Mouse (Mus musculus) induced T-regulatory cell, adult 2 months (primary cell): ENCODE data around the gene Ap3d1.

Experiments used
- DNase-seq: peaks from one replicate; pipeline ENCODE4 v3.0.0-alpha.2; 2012; ENCODE audit warnings: low read depth

The Ap3d1 gene

DNA sequence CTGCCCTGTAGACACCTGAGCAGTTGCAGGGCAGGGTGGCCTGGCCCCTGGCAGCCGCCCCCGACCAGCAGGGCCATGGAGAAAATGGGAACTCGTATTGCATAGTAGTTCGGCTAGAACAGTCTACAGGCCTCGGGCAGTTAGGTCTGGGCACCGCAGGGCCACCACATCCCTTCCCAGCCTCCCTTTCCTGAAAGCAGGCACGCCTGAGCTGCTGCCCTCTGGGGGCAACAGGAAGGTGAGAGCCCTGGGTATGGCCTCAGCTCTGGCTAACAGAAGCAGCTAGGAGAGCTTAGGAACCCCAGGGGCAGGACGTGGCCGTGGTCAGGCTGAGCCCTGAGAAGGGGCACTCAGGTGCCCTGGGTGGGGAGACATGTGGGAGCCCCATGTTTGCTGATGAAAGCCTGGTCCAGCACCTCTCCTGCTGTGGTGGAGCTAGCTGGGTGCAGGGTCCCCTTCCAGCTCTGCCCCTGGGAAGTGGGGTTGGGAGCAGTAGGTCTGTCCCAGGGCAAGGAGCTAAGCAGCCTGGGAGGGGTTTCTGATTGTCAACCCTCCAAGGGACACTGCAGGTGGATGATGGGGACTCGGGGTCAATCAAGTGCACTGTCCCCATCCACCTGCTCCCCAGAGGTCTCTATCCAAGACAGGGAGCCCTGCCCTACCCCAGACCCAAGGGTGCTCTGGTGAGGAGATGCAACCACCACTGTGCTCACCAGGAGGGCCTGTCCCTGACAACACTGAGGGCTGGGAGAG lies 75.9 kb downstream of the Ap3d1 start:
- DNase-seq, result peak; percentile 35

GRCm38 (mm10) chr10:80665459-80665858 lies 76.6 kb downstream of the Ap3d1 start:
- peak; percentile 45 for DNase-seq

GRCm38 (mm10) chr10:80665016-80665380 lies 77.1 kb downstream of the Ap3d1 start:
- DNase-seq, result peak; percentile 72

- peak; percentile 70 for DNase-seq
Measured at GRCm38 (mm10) chr10:80664197-80665015, 77.7 kb downstream of the Ap3d1 start.

DNA sequence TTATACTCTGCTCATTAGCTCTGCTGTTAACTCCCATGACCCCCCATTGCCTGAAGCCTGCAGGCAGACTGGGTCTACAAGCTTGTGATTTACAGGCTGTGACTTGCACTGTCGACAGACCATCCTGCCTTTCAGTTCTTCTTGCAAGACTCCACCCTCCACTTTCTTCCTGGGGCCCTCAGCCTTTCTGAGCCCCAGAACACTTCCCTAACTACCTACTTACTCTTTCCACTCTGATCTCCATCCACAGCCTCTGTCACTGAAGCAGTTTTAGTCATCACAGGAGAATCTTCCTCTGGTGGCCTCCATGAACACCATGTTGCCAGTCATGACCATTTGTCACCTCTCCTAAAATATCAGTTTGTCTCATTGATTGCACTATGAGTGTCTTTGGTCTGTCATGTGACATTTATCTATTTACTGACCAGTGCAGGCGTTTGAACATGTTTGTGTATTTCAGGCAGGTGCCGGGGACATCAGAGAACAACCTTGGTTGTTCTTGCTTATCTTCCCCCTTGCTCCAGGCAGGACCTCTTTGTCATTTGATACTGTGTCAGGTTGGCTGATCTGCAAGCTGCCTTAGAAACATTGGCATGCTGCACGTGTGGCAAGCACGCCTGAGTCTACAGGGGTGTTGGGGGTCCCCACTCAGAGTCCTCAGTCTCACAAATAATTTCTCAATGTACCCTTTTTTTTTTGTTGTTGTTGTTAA lies 78.4 kb downstream of the Ap3d1 start:
- DNase-seq, result peak; percentile 65

- peak; percentile 91 for DNase-seq
Measured at GRCm38 (mm10) chr10:80661149-80661548, 80.9 kb downstream of the Ap3d1 start.

DNA sequence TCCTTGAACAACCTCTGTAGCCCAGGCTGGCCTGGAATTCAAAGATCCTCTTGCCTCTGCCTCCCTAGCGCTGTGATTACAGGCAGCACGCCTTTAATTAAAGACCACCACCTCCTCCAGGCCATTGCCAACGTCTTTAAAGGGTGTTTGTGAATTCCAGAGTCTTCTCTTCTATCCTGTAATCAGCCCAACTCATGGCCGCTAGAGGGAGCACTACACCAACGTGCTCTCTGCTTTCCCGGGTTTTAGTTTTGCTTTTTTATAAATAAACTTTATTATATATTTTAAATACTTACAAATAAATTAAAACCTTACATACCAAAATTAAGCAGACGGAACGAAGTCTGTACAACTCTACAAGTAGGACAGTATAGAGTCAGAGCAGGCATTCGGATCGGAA lies 82.9 kb downstream of the Ap3d1 start:
- DNase-seq, result peak; percentile 90

DNA sequence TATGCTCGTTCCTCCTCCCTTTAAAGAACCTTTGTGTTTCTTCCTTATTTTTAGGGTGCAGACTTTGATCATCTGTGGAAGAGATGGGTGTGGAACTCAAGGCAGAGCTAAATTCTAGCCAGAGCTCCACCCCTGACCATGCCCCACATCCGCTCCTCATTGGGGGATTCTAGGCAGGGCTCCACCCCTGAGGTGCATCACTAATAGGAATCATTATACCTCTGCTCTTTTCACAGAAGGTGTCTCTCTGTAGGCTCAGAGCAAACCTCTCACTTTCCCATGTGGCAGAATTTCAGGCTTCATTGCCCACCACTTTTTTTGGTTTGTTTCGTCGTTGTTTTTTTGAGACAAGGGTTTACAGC lies 83.2 kb downstream of the Ap3d1 start:
- peak; percentile 87 for DNase-seq

DNA sequence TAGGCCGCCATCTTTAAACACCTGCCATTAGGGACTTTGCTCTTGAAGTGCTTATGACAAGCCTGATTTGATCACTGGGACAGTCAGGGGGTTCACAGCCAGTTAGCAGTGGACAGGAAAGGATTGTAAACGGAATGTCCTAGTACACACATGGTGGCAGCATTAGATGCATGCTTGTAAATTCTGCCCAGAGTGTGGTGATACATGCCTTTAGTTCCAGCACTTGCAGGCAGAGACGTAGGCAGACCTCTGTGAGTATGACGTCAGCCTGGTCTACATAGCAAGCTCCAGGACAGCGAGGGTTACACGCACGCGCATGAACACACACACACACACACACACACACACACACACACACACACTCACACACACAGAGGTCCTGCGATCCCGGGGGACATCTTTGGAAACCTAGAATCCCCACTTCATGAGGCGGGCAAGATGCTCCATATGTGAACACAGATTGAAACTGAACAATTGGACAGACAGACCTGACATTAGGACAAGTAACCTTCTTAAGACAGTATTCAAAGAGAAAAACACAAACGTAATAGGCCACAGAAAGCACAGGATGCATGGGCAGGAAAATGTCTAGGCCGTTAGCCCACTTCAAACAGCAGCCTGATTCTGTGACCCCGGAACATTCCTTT lies 83.7 kb downstream of the Ap3d1 start:
- DNase-seq, result peak; percentile 78
